Mouse (Mus musculus): Measurements from ENCODE around the gene Eid2b.

DNA sequence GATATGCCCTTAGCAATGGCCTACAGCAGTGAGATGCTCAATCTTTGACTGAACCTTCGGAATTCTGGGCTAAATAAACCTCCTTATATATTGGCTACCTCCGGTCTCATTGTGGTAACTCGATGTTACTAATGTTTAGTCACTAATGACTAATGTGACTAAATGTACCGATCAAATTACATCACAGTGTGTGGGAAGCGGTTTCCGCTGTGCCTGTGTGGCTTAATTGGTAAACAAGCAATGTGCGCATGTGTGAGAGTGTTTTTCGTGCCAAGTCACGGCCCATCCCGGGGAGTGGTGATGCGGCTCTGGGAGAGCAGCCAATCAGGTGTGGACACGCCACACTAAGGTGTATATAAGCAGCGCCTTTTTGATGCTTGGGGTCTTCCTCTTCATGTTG, 12.1 kb upstream of the Eid2b start:
- TF ChIP-seq GATA1 (IDR thresholded peaks at IDR 0.05; ENCODE audit: borderline replicate concordance, low read length) (no peak), FLI1 (IDR thresholded peaks at IDR 0.05; ENCODE audit: low read length) (no peak)

Data from megakaryocyte, embryonic 14.5 days (primary cell).